Mouse (Mus musculus) layer of hippocampus, adult 9-11 months (tissue): ENCODE data around the gene Tmem132c.

Experiments
- DNase-seq: peaks from one replicate; pipeline ENCODE4 v3.0.0; 2022

Tmem132c gene

DNA sequence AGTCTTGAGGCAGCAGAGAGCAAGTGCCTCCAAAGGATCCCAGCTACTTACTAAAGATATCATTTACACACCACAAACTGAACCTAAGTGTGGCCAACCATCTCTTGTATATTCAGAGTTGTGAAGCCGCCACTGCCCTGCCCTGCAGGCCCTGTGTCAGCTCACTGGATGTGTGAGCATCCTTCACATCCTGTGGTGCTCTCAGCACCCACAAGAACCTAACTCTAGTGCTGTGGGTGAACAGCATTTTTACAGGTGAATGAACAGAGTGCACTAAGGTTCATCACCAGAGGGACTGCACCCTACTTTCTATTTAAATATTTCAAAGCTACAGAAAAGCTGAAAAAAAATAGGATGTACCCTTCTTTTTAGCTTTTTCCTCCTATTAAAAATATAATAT is 370.3 kb downstream of the Tmem132c start:
- no peak for DNase-seq

DNA sequence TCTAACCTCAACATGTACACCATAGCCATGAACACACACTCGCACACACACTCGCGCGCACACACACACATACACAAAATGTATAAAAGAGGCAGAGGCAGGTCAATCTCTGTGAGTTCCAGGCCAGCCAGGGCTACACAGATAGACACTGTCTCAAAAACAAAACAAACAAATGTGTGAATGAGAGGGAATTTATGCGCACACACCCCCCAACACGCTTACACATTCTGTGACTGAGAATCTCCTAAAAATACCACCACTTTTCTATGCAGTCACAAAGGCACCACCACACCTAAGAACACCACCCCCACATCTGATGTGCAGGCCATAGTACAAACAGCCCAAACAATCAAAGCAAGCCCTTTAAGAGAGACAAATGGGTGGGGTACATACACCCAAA is 370.8 kb downstream of the Tmem132c start:
- DNase-seq, result no peak
